Mouse (Mus musculus) bone marrow macrophage, adult 2 months (primary cell): ENCODE results near the gene Stard7. TPM values are rescaled to one million over a fixed set of nuclear protein-coding genes. Genes with fewer than 3 reads are reported as not detected.
"Not testable (repeated sequence)": the region's sequence is repeated elsewhere in the genome, so short reads cannot be mapped to it uniquely, and the experiment has no call there.

Source experiments
- H3K27ac ChIP-seq: 2 replicates; pipeline ENCODE4 v1.5.1; 2012; ENCODE audit warnings: low read depth, low read length; ENCODE audit not compliant: insufficient read depth
- H3K4me1 ChIP-seq: 2 replicates; pipeline ENCODE4 v1.6.1; 2012; ENCODE audit warnings: low read length; ENCODE audit not compliant: control insufficient read depth, insufficient read depth
- H3K4me3 ChIP-seq: 2 replicates; pipeline ENCODE4 v1.5.1; 2012; ENCODE audit warnings: mild to moderate bottlenecking, low read length, moderate library complexity; ENCODE audit not compliant: insufficient read depth
- CTCF ChIP-seq: IDR thresholded peaks from 2 replicates; pipeline ENCODE4 v1.5.1; 2012; ENCODE audit warnings: low read depth, mild to moderate bottlenecking, low read length, moderate library complexity
- POLR2A ChIP-seq: IDR thresholded peaks from 2 replicates; pipeline ENCODE4 v1.6.1; 2012; ENCODE audit warnings: mild to moderate bottlenecking, low read depth, low read length, borderline replicate concordance
- polyA plus RNA-seq: library from polyadenylated mRNA; stranded (reverse); fragments of >200 nt; gene quantifications from 2 replicates; pipeline ENCODE4 v1.2.4, GENCODE M21; 2012; ENCODE audit not compliant: missing spikeins, insufficient read depth, insufficient read length

Gene Stard7
- polyA plus RNA-seq, 1 experiment, result 35.5 TPM

DNA sequence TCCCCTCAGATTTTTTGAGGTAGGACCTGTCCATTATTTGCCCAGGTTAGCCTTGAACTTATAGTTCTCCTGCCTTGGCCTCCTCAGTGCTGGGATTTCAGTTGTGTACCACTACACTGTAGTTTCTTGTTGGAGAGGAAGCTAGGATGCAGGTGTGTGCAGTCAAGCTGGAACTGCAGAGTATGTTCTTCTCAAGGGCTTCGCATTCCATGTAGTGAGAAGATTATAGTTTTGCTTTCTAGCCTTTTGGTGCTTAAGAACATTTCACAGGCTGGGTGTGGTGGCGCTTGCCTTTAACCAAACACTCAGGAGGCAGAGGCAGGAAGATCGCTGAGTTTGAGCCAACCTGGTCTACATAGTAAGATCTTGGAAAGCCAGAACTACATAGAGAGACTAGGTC, 2.8 kb downstream of the Stard7 start:
- TF ChIP-seq POLR2A, result no peak
- TF ChIP-seq CTCF, result no peak
- no peak overlapping the region for H3K4me3 ChIP-seq
- H3K27ac ChIP-seq, result no peak overlapping the region
- H3K4me1 ChIP-seq, result peaks cover 31% of the 10 kb centered on the region

DNA sequence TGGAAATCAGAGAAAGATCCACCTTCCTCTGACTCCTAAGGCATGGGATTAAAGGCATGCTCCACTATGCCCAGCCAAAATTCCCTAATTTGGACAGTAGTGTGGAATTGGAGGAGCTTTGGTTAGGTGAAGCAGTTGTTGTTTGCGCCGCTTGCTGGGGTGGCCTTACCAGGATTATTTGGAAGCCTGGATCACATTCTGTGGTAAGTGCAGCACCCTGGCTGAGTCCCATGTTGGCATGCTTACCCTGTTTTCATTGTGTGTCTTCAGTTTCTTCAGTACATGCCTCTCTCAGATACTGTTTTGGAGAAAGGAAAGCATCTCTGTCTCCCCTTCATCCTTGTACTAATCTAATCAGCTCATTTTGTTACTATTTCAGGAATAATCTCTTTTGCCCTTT, 4.6 kb downstream of the Stard7 start:
- Histone ChIP-seq H3K27ac (peak overlapping the region; percentile 41; the same call in 1 of the 2 replicates), H3K4me3 (no peak overlapping the region), H3K4me1 (peaks cover 33% of the 10 kb centered on the region)
- no peak for TF ChIP-seq CTCF
- TF ChIP-seq POLR2A, result no peak

DNA sequence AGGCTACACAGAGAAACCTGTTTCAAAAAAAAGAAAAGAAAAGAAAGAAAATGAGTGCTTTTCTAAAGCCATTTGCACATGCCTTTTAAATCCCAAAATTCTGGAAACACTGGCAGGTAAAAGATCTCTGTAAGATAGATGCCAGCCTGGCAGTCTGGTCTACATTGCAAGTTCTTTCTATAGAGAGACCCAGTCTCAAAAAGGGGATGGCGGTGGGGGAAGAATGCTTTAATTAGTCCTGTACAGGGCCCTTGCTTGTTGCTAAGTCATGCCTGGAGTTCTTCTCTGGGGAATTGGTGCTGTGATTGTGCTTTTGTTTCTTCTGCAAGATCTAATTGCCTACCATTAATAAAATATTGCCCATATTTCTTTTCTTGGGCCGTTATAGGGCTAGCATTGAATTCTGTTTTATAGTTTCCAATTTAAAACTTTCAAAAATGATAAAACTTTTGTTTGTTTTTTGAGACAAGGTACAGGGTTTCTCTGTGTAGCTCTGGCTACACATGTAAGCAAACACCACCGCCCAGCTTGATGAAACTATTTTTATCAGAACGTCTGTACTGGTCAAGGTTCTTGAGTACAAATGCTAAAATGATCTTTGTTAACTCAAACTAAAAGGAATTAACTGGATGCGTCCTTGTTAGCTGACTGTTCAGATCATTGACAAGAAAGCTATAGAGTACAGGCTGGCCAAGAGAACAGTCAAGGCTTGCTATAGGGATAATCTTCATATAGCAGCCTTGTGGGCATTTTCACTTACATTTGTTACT, 5.7 kb downstream of the Stard7 start:
- Histone ChIP-seq H3K4me3 (no peak overlapping the region), H3K27ac (no peak overlapping the region), H3K4me1 (peaks cover 37% of the 10 kb centered on the region)
- TF ChIP-seq CTCF, result no peak
- TF ChIP-seq POLR2A, result no peak

DNA sequence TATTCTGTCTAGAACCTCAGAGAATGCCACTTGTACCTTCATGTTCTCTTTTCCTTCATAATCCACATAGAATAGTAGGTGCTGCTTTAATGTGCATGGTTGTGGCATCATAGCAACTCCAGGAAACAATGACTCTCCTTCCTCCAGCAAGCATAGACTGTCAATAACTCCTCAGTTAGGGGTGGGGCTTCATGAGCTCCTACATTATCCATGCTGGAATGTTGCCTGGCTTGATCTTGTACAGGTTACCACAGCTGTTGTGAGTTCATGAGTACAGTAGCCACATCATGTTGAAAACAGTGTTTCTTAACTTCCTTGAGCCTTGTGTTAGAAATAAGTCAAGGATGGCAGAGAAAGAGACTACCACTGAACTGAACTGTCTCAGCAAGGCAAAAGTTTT, 8.1 kb downstream of the Stard7 start:
- TF ChIP-seq POLR2A (no peak), CTCF (no peak)
- Histone ChIP-seq H3K27ac (no peak overlapping the region), H3K4me1 (peaks cover 43% of the 10 kb centered on the region), H3K4me3 (no peak overlapping the region)

DNA sequence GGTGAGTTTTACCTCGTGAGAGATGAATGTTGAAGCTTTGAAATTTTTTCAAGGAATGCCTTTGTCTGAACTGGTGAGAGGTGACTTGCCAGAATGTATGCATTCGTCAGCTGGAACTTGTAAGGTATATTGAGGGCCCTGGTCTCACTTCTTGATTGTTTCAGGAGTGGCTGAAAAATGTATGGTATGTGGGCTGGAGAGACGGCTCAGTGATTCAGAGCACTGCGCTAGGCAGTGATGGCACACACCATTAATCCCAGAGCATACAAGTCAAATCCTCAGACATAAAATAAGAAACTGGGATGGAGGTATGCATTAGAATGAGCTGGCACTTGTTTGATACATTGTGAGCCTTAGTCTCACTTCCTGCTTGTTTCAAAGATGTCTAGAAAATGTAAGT, 22.2 kb downstream of the Stard7 start:
- TF ChIP-seq POLR2A, result no peak
- TF ChIP-seq CTCF, result no peak
- Histone ChIP-seq H3K4me3 (no peak overlapping the region), H3K4me1 (no peaks in the 10 kb centered on the region), H3K27ac (no peak overlapping the region)

DNA sequence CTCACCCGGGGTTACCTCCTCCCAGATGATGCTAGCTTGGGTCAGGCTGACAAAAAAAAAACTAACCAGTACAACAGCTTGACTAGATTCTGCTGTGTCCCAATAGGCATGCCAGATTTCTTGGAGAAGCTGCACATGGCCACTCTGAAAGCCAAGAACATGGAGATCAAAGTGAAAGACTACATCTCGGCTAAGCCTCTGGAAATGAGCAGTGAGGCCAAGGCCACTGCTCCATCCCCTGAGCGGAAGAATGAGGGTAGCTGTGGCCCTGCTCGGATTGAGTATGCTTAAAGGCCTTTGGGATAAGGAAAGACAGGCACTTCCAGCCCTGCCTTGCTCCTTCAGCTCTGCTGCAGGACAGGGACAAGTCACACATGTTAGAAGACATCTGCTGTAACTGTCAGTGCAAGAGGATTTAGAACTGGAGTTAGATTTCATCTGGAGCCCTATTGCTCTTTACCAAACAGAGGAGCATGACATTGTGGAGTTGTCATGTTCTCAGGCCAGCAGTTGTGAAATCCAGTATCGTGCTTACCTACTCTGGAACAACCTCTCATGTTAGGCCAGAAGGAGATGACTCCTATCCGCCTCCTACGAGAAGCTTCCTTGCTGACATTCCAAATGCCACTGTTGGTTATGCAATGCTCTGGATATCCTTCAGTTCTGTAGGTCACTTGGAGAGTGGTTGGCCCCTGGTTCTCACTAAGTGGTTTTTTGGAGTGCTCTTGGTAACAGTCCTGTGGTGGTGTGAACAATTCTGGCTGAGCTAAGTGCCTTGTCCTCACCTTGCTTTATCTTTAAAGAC, 27.2 kb downstream of the Stard7 start:
- Histone ChIP-seq H3K4me3 (no peak overlapping the region), H3K27ac (no peak overlapping the region)
- TF ChIP-seq CTCF (no peak), POLR2A (no peak)

DNA sequence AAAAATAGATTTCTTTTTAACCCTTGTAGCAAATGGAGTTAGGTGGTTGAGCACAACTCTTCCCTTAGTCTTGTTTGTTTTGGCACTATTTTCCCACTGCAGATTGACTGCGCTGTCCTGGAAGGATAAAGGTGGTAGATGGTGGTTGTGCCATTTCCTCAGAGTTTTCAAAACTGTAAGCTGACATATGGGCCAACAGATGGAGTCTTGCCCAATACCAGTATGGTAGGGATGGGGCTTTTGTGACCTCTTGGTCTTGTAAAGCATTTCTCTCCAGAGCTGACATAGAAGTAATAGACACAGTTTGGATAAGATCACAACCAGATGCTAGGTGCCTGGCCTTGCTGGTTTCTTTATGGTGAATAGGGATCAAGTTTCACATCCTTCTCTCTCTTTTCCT, 28.0 kb downstream of the Stard7 start:
- peaks cover 14% of the 10 kb centered on the region for H3K4me1 ChIP-seq
- TF ChIP-seq POLR2A, result no peak
- TF ChIP-seq CTCF, result no peak
- no peak overlapping the region for H3K27ac ChIP-seq
- H3K4me3 ChIP-seq, result no peak overlapping the region

More for the DNA sequence above, 27.2 kb downstream of the Stard7 start:
- peaks cover 14% of the 10 kb centered on the region for H3K4me1 ChIP-seq

DNA sequence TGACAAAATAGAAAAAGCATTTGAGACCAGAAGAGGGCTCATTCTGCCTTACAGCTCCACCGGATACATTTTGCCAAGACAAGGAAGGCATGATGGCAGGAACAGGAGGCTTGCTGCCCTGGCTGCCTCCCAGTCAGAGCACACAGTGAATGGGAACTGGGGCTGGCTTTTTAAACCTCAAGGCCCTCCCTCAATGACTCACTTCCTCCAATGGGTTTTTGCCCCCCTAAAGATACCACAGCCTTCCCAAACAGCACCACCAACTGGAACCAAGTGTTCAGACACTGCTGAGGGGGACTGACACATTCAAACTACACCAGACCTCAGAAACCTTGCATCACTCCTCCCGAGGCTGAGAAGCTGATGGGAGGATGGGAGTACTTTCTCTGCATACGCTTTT, 30.7 kb downstream of the Stard7 start:
- Histone ChIP-seq H3K4me1 (peaks cover 14% of the 10 kb centered on the region), H3K27ac (no peak overlapping the region), H3K4me3 (no peak overlapping the region)
- TF ChIP-seq CTCF (no peak), POLR2A (no peak)

DNA sequence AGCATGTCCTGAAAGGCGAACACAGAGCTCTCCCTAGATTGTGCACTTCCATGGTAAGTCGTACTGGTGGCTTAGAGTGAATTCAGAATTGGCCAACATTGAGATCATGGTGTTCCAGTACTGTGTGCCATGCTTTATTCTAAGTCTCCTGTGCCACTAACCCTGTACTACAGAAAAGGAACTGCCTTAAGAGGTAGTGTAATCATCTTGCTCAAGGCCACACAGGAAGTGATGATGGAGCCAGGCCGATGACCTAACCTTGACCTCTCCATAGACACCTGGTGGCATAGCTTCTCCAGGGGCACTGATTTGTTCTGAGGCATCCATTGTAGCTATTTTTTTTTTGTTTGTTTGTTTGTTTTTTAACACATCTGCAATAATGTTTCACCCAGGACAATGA, 31.9 kb downstream of the Stard7 start:
- H3K4me3 ChIP-seq, result no peak overlapping the region
- H3K27ac ChIP-seq, result no peak overlapping the region
- peaks cover 14% of the 10 kb centered on the region for H3K4me1 ChIP-seq
- TF ChIP-seq CTCF (no peak), POLR2A (no peak)

DNA sequence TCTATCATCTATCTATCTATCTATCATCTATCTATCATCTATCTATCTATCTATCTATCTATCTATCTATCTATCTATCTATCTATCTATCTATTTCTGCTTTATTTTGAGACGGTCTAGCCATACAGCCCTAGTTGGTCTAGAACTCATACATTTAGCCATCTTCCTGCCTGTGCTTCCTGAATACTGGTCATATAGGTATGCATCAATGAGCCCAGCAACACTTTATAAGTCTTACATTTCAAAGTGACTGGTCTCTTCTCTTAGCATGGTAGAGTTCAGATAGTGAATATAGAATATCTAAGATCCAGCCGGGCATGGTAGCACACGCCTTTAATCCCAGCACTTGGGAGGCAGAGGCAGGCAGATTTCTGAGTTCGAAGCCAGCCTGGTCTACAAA, 34.2 kb downstream of the Stard7 start:
- H3K27ac ChIP-seq, H3K4me3 ChIP-seq: not testable (repeated sequence)
- H3K4me1 ChIP-seq, result peaks cover 14% of the 10 kb centered on the region
